Mouse (Mus musculus): ENCODE results near the gene Med4. TPM values are rescaled to one million over a fixed set of nuclear protein-coding genes. Genes with fewer than 3 reads are reported as not detected.
"Not testable (repeated sequence)": the region's sequence is repeated elsewhere in the genome, so short reads cannot be mapped to it uniquely, and the experiment has no call there.

Med4 gene
- polyA plus RNA-seq, 1 experiment from 2014 or later, result 20.4 TPM

DNA sequence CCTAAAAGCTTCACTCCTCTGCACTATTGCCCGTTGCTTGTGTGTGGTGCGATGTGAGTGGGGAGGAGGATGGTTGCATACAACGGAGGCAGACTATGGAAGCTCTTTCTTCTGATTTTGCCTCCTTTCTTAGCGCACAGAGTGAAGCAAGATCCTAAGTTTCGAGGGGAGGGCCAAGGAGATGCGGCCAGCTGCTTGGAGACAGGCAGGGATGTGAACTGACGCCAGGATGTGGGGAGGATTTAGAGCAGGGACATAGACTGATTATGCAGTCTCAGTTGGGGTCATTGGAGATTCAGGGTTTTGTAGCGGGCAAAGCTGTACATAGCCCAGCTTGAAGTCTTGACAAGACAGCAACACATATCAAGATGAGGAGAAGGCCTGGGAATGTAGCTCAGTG is 3.5 kb upstream of the Med4 start:
- Histone ChIP-seq H3K27ac (ENCODE audit: low read depth) (no peak overlapping the region), H3K4me3 (ENCODE audit: low read depth, low read length) (no peak overlapping the region), H3K4me2 (ENCODE audit: low read depth, low read length) (no peak overlapping the region), H3K9me3 (ENCODE audit: low read length) (no peaks in the 10 kb centered on the region), H3K4me1 (ENCODE audit: insufficient read depth) (peaks cover 8% of the 10 kb centered on the region), H3K36me3 (replicated peaks; ENCODE audit: insufficient read depth, low read length) (no peaks in the 10 kb centered on the region), H3K9ac (replicated peaks) (no peak overlapping the region), H3K27me3 (ENCODE audit: insufficient read depth, low read length) (no peaks in the 10 kb centered on the region)
- ATAC-seq (no peak), DNase-seq (no peak)
- 57% methylated on average over 8 of the region's 8 CpGs for WGBS (ENCODE audit: insufficient replicate concordance)
- no peak for TF ChIP-seq CTCF (IDR thresholded peaks at IDR 0.05; ENCODE audit: low read depth)
- no peak for TF ChIP-seq EP300 (IDR thresholded peaks at IDR 0.05; ENCODE audit: low read depth)

DNA sequence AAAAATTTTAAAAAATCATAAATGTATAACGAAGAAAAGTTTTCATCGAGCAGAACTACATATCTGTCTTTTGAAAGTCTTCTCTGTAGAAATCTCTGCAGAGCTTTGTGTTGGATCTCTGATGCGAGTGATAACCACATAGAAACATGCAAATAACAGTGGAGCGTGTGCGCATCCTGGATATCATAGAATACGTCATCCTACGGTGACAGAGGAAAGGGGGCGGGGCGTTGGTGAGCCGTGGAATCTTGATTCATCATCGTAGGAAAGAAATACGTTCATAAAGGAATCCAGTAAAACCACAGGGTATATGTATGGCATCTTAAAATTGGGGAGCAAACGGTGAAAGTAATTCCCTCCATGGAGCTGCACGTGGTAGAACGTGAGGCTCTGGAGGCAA is 2.6 kb upstream of the Med4 start:
- Histone ChIP-seq H3K36me3 (replicated peaks; ENCODE audit: insufficient read depth, low read length) (peaks cover 4% of the 10 kb centered on the region), H3K4me2 (ENCODE audit: low read depth, low read length) (0 out of 2 replicates have a peak overlapping the region, but pooled peaks have one; percentile 35), H3K9me3 (ENCODE audit: low read length) (no peaks in the 10 kb centered on the region), H3K4me3 (ENCODE audit: low read depth, low read length) (no peak overlapping the region), H3K9ac (replicated peaks) (no peak overlapping the region), H3K4me1 (ENCODE audit: insufficient read depth) (peaks cover 8% of the 10 kb centered on the region; the same call in 1 of the 2 replicates), H3K27me3 (ENCODE audit: insufficient read depth, low read length) (no peaks in the 10 kb centered on the region), H3K27ac (ENCODE audit: low read depth) (no peak overlapping the region)
- TF ChIP-seq CTCF (IDR thresholded peaks at IDR 0.05; ENCODE audit: low read depth) (no peak), EP300 (IDR thresholded peaks at IDR 0.05; ENCODE audit: low read depth) (no peak)
- ATAC-seq (no peak), DNase-seq (no peak)
- WGBS (ENCODE audit: insufficient replicate concordance), result 72% methylated on average over 15 of the region's 15 CpGs

DNA sequence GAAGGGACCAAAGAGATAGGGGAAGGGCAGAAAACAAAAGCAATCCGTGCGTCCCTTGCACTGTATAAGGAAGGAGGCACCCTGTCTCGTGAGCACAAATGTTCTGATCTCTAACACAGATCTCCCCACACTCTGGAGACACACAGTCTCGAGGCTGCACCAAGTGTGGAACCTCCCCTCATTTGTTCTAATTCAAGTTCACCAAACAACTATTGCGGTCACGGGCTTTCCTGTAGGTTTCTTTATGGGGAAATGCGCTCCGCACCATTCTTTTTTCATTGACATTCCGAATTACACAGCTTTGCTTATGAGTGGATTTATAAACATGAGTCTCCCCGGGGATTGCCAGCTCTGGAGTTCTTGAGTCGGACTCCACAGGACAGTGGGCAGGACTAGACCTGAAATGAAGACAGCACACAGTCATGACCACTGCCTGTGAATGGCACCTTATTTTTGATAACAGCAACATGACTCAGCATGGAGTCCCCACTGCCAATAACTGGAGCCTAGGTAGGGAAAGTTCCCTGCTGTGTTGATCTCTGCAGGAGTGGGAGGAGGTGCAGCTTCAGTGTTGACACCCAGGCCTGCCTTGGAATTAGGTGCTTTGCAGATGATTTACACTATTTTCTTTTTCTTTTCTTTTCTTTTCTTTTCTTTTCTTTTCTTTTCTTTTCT is 2.0 kb upstream of the Med4 start:
- H3K27me3 ChIP-seq (ENCODE audit: insufficient read depth, low read length), result no peaks in the 10 kb centered on the region
- H3K9me3 ChIP-seq (ENCODE audit: low read length), result no peaks in the 10 kb centered on the region
- TF ChIP-seq EP300 (IDR thresholded peaks at IDR 0.05; ENCODE audit: low read depth) (0 out of 2 replicates have a peak, but pooled peaks have one; percentile 8), CTCF (IDR thresholded peaks at IDR 0.05; ENCODE audit: low read depth) (no peak)
- H3K27ac ChIP-seq (ENCODE audit: low read depth), result peak overlapping the region; percentile 52; the same call in 1 of the 2 replicates
- peaks cover 8% of the 10 kb centered on the region; the same call in 1 of the 2 replicates for H3K4me1 ChIP-seq (ENCODE audit: insufficient read depth)
- DNase-seq, result no peak
- peak overlapping the region; percentile 35; the same call in 1 of the 2 replicates for H3K4me2 ChIP-seq (ENCODE audit: low read depth, low read length)
- 51% methylated on average over 11 of the region's 11 CpGs for WGBS (ENCODE audit: insufficient replicate concordance)
- no peak overlapping the region for H3K9ac ChIP-seq (replicated peaks)
- no peak overlapping the region for H3K4me3 ChIP-seq (ENCODE audit: low read depth, low read length)
- peak; percentile 26 for ATAC-seq
- H3K36me3 ChIP-seq (replicated peaks; ENCODE audit: insufficient read depth, low read length), result peaks cover 6% of the 10 kb centered on the region

DNA sequence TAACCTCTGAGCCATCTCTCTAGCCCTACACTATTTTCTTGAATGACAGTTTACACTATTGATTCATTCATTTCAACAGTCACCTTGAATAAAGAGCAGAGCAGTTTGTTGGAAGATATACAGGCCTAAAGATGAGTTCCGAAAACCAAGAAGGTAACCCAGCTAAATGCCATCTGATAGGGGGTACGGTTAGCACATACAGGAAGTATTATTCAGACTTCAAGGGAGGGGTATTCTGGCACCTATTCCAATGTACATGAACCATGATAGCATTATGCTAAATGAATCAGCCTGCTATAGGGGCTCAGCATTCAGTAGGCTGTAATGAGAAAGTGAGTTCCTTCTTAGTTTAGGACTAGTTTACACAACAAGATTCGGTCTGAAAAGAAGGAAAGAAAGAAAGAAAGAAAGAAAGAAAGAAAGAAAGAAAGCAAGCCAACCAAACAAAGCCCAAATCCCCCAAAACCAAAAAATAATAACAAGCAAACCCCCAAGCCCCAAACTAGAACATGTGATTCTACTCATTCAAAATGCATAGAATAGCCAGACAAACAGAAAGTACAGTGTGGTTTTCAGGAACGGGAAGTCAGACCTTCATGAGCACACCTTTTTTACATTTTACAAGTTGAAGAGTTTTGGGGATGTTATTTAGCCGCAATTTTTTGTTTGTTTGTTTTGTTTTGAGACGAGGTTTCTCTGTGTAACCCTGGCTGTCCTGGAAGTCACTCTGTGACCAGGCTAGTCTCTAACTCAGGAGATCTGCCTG is 1.0 kb upstream of the Med4 start:
- TF ChIP-seq EP300 (IDR thresholded peaks at IDR 0.05; ENCODE audit: low read depth), result no peak
- TF ChIP-seq CTCF (IDR thresholded peaks at IDR 0.05; ENCODE audit: low read depth), result no peak
- Histone ChIP-seq H3K9me3 (ENCODE audit: low read length) (no peaks in the 10 kb centered on the region), H3K4me2 (ENCODE audit: low read depth, low read length) (no peak overlapping the region), H3K36me3 (replicated peaks; ENCODE audit: insufficient read depth, low read length) (peaks cover 11% of the 10 kb centered on the region), H3K9ac (replicated peaks) (no peak overlapping the region), H3K27me3 (ENCODE audit: insufficient read depth, low read length) (no peaks in the 10 kb centered on the region), H3K4me3 (ENCODE audit: low read depth, low read length) (no peak overlapping the region), H3K27ac (ENCODE audit: low read depth) (no peak overlapping the region), H3K4me1 (ENCODE audit: insufficient read depth) (peaks cover 8% of the 10 kb centered on the region; the same call in 1 of the 2 replicates)
- no peak for ATAC-seq
- 75% methylated on average over 6 of the region's 6 CpGs for WGBS (ENCODE audit: insufficient replicate concordance)
- DNase-seq, result no peak

DNA sequence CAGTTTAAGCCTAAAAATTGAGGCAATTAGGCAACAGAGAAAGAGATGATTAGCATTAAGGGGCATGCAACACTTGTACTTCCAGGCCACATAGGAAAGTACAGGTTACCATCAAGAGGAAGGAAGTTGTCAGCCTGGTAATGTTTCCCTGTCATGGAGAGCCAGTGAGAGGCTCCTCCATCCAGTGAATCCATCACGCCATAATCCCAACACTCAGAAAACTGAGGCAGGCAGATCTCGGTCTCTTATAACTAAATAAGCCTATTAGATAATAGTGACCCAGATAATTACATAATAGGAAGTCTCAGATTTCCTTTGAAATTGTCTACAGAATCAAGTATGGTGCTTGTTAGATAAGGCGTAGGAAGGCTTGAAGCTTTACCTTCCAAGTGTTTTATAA is 14.3 kb downstream of the Med4 start:
- no peaks in the 10 kb centered on the region for H3K36me3 ChIP-seq (replicated peaks; ENCODE audit: insufficient read depth, low read length)
- no peaks in the 10 kb centered on the region for H3K27me3 ChIP-seq (ENCODE audit: insufficient read depth, low read length)
- WGBS (ENCODE audit: insufficient replicate concordance), result 47% methylated on average over 3 of the region's 3 CpGs
- peaks cover 3% of the 10 kb centered on the region; the same call in 1 of the 2 replicates for H3K4me1 ChIP-seq (ENCODE audit: insufficient read depth)
- no peak overlapping the region for H3K9ac ChIP-seq (replicated peaks)
- no peak overlapping the region for H3K27ac ChIP-seq (ENCODE audit: low read depth)
- DNase-seq (no peak), ATAC-seq (no peak)
- TF ChIP-seq EP300 (IDR thresholded peaks at IDR 0.05; ENCODE audit: low read depth), result no peak
- TF ChIP-seq CTCF (IDR thresholded peaks at IDR 0.05; ENCODE audit: low read depth), result no peak
- H3K4me2 ChIP-seq (ENCODE audit: low read depth, low read length), result peak overlapping the region; percentile 57
- peak overlapping the region; percentile 61; the same call in 1 of the 2 replicates for H3K4me3 ChIP-seq (ENCODE audit: low read depth, low read length)
- no peaks in the 10 kb centered on the region for H3K9me3 ChIP-seq (ENCODE audit: low read length)

DNA sequence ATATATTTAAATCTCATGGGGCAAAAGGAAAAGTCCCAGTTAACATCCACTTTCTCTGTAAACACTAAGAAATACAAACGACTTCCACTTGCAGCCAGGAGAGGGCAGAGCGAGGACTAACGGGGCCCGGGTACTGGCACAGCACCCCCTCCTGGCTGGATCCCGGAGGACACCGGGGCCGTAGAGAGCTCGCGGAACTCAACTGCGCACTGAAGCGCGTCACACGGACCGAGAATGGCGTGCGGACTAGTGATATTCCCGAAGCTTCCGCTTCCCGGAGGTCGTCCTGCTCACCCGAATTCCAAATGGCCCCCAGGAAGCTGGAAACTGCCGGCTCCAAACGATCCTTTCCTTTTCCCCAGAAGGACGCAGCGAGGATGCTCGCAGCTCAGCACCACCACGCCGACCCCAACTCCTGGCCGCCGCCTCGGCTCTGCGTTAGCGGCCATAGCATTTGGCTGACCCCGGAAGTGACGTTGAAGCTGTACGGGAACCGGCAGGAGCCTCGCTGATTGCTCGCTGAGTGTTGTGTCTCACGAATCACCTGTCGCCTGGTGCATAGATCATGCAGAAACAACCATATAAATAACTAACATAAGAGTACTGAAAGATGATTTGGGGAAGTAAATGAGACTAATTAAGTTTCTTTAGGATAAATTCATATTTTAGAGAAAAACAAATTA is 15.1 kb downstream of the Med4 start, which contains the start of gene Sucla2:
Gene Sucla2, plus strand, starts transcription at position 554 of the 683 bp plus-strand sequence.
- under 1% methylated on average over 36 of the region's 41 CpGs for WGBS (ENCODE audit: insufficient replicate concordance)
- Histone ChIP-seq H3K27me3 (ENCODE audit: insufficient read depth, low read length) (no peaks in the 10 kb centered on the region), H3K4me2 (ENCODE audit: low read depth, low read length) (peak within 1 kb of the TSS; percentile 57), H3K36me3 (replicated peaks; ENCODE audit: insufficient read depth, low read length) (no peaks in the 10 kb centered on the region), H3K4me1 (ENCODE audit: insufficient read depth) (peaks cover 3% of the 10 kb centered on the region; the same call in 1 of the 2 replicates), H3K9ac (replicated peaks) (peak within 1 kb of the TSS; percentile 62), H3K9me3 (ENCODE audit: low read length) (no peaks in the 10 kb centered on the region), H3K4me3 (ENCODE audit: low read depth, low read length) (peak within 1 kb of the TSS; percentile 61), H3K27ac (ENCODE audit: low read depth) (peak within 1 kb of the TSS; percentile 83)
- ATAC-seq (peak; percentile 100), DNase-seq (peak; percentile 95)
- no peak for TF ChIP-seq EP300 (IDR thresholded peaks at IDR 0.05; ENCODE audit: low read depth)
- peak; percentile 100 for TF ChIP-seq CTCF (IDR thresholded peaks at IDR 0.05; ENCODE audit: low read depth)

DNA sequence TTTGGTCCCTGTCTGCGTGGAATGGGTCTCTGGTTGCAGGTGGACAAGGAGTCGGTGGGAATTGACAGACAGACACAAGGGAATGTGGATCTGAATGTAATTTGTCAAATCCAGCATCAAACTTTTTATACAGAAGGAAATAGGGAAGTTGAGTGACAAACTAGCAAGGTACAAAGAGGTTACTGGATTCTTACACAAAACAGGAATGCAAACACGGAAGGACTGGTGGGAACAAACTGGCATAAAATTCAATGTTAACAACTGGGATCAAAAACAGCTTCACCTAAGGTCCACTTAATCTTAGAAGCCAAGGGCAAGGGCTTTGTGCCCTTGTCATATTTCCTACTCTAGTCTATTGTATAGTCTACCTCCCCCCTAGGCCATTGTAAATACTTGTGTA is 18.8 kb downstream of the Med4 start:
- not testable (repeated sequence) for H3K4me1 ChIP-seq (ENCODE audit: insufficient read depth); H3K36me3 ChIP-seq (replicated peaks; ENCODE audit: insufficient read depth, low read length); H3K9ac ChIP-seq (replicated peaks); H3K4me3 ChIP-seq (ENCODE audit: low read depth, low read length); H3K4me2 ChIP-seq (ENCODE audit: low read depth, low read length); ATAC-seq; H3K9me3 ChIP-seq (ENCODE audit: low read length); DNase-seq; H3K27ac ChIP-seq (ENCODE audit: low read depth); H3K27me3 ChIP-seq (ENCODE audit: insufficient read depth, low read length)
- 79% methylated on average over 3 of the region's 3 CpGs for WGBS (ENCODE audit: insufficient replicate concordance)

Data from liver, postnatal 0 days (tissue).